Mouse (Mus musculus) spleen, postnatal 4 days (tissue): ENCODE data around the gene Gm9789.
"Not testable (repeated sequence)": the region's sequence is repeated elsewhere in the genome, so short reads cannot be mapped to it uniquely, and the experiment has no call there.

Source experiments
- DNase-seq, 2 experiments: peaks; one replicate each; pipeline ENCODE4 v3.0.0; 2022; ENCODE audit warnings: low spot score in 2 of 2

Gene Gm9789

GRCm38 (mm10) chr16:89157652-89158051 is at the start of gene Gm9789:
Gene Gm9789, plus strand, starts transcription at chr16:89157952.
- DNase-seq = no peak

GRCm38 (mm10) chr16:89140551-89140950 is 17.2 kb upstream of the Gm9789 start, which contains the start of gene Gm6358:
Gene Gm6358, plus strand, starts transcription at chr16:89140851.
- DNase-seq = no peak

DNA sequence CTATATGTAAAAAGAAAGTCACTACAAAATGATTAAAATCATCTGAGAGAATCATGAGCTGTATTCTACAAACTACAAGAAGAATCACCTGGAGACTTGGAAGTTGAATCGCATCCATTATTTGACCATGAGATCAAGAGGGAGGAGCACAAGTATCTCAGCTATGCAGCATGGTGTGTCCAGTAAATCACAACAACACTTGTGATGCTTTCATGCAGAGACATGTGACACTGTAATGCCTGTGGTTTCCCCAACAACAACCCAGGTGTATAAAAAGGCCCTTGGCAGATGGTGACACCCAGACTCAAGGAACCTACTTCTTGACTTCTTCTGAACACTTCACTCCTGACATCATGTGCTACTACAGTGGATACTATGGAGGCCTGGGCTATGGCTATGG is 7.0 kb upstream of the Gm9789 start, which contains the start of gene Gm10061:
Gene Gm10061 (plus strand): TSS at position 301 of the 400 bp plus-strand sequence.
- DNase-seq = no peak

DNA sequence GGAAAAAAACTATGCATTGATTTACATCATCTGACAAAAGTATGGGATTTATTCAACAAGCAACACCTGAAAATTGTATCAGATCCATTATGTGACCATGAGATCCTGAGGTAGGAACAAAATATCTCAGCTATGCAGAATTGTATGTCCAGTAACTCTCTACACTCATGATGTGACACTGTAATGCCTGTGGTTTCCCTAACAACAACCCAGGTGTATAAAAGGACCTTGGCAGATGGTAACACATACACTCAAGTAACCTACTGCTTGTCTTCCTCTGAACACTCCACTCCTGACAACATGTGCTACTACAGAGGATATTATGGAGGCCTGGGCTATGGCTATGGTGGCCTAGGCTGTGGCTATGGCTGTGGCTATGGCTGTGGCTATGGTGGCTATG is 11.4 kb downstream of the Gm9789 start, which contains the start of gene Gm7735:
Gene Gm7735 (plus strand): TSS at position 301 of the 400 bp plus-strand sequence.
- DNase-seq = not testable (repeated sequence)

DNA sequence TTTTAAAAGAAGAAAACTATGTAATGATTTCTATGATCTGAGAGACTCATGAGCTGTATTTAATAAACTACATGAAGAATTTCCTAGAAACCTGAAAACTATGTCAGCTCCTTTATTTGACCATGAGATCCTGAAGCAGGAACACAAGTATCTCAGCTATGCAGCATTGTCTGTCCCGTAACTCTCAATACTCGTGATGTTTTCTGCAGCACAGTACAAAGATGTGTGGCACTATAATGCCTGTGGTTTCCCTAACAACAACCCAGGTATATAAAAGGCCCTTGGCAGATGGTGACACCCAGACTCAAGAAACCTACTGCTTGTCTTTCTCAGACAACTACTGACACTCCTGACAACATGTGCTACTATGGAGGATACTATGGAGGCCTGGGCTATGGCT is 16.7 kb downstream of the Gm9789 start, which contains the start of gene 1110057P08Rik:
Gene 1110057P08Rik (plus strand): TSS at position 301 of the 400 bp plus-strand sequence.
- no peak for DNase-seq

DNA sequence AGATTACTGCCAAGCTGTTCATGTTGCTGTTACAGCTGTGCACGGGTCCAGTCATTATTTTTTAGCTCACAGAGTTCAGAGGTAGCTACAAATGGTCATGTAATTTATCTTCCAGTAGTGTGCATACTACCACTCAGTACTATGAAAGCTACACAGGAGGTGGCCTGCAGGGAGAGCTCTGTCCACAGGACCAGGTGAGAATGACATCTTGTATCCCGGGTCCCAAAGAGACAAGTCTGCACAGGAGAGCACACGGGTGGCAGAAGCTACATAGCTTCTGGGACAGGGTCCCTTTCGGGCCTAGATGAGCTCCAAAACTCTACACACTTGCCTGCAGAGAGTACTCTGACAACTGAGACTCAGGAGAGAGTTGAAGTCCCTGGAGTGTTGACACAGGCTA is 30.9 kb downstream of the Gm9789 start:
- DNase-seq = no peak

GRCm38 (mm10) chr16:89205561-89205960 is 47.8 kb downstream of the Gm9789 start, which contains the start of gene Krtap20-2:
Gene Krtap20-2, plus strand, starts transcription at chr16:89205861.
- no peak for DNase-seq
